Mouse (Mus musculus) left cerebral cortex, adult 2 months (tissue): ENCODE measurements around the gene Tac4. TPM values are rescaled to one million over a fixed set of nuclear protein-coding genes. Genes with fewer than 3 reads are reported as not detected.

Experiments used
- DNase-seq, 2 experiments: peaks; one replicate each; pipeline ENCODE4 v3.0.0; 2021 to 2022; ENCODE audit warnings: low spot score in 2 of 2, mixed read lengths in 1 of 2; ENCODE audit errors: extremely low spot score in 1 of 2
- H3K27ac ChIP-seq: fragments of 200-600 bp; 2 replicates; pipeline ENCODE4 v1.8.1; 2022
- H3K4me3 ChIP-seq: fragments of 200-600 bp; 2 replicates; pipeline ENCODE4 v1.8.1; 2022
- CTCF ChIP-seq: fragments of 200-600 bp; IDR thresholded peaks from 2 replicates; pipeline ENCODE4 v1.8.1; 2022; ENCODE audit warnings: antibody characterized with exemption, mild to moderate bottlenecking, moderate library complexity
- intact Hi-C: fragments of 180-260 bp; cut with DNase I; formaldehyde crosslinking; loops from one replicate; pipeline ENCODE4 v1.15.1; 2025
- long read RNA-seq, 2 experiments: library from polyadenylated mRNA; stranded (forward); transcript quantifications; one replicate each; pipeline ENCODE4 v2.0.0; 2021; ENCODE audit warnings: borderline mapping rate in 2 of 2
- total RNA-seq, 2 experiments: library from RNA; stranded (reverse); gene quantifications; 2 replicates each; pipeline ENCODE4 v1.2.3; 2021

Tac4 gene
- total RNA-seq, result not detected
- long read RNA-seq, experiment 1, result 0 reads
- long read RNA-seq, experiment 2, result 0 reads

- no peak for TF ChIP-seq CTCF
- no peak for DNase-seq
- intact Hi-C loops, result no loop called here
Observed at GRCm38 (mm10) chr11:95261178-95261751, at the start of gene Tac4. Gene Tac4 (plus strand): TSS chr11:95261529.

DNA sequence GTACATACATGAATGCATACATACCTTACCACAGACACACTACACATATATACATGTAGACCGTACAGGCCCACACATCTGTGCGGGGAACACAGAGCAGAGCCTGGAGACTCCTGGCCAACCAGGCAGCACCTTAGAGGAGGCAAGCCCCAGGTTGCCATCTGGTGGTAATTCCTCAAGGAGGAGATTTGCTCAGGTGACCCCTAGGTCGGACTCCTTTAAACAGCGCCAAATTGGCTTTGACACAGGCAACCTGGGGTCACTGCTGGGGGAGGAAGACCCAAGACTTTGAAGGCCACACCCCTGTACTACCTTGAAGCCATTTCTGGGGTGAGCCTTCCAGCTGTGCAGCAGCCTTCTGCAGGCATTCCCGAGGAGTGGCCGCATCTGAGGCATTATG is 47.7 kb upstream of the Tac4 start:
- intact Hi-C loops, result no loop called here
- no peak overlapping the region for H3K27ac ChIP-seq
- TF ChIP-seq CTCF, result no peak
- no peak for DNase-seq
- no peak overlapping the region for H3K4me3 ChIP-seq

More at GRCm38 (mm10) chr11:95261178-95261751, at the start of gene Tac4:
- Histone ChIP-seq H3K4me3 (no peak within 1 kb of the TSS), H3K27ac (no peak within 1 kb of the TSS)

GRCm38 (mm10) chr11:95214305-95214704 is 47.0 kb upstream of the Tac4 start:
- intact Hi-C loops, result no loop called here
- no peak for TF ChIP-seq CTCF
- H3K4me3 ChIP-seq, result no peak overlapping the region
- DNase-seq, result no peak
- no peak overlapping the region for H3K27ac ChIP-seq

- intact Hi-C loops, result no loop called here
- no peak overlapping the region for H3K4me3 ChIP-seq
- no peak overlapping the region for H3K27ac ChIP-seq
- DNase-seq, result no peak
- peak; percentile 4 for TF ChIP-seq CTCF
Observed at GRCm38 (mm10) chr11:95216193-95216592, 45.1 kb upstream of the Tac4 start.

DNA sequence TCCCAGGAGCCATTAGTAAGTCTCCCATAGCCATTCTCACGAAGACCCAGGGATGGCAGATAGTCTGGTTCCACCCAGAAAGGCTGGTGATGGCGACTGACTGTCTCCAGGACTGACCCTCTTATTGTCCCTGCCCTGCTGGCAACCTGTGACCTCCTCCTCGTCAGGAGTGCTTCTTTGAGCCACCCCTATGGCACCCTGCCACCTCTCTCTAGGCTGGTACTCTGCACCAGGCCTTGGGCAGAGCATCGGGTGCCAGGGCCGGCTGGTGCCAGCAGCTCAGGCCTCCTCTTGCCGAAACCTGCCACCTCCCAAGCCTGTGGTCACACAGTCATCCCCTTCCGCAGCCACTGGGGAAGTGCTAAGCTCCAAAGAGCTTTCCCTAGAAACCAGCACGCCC is 42.2 kb upstream of the Tac4 start:
- H3K4me3 ChIP-seq, result no peak overlapping the region
- DNase-seq, result no peak
- intact Hi-C loops, result no loop called here
- no peak overlapping the region for H3K27ac ChIP-seq
- no peak for TF ChIP-seq CTCF

DNA sequence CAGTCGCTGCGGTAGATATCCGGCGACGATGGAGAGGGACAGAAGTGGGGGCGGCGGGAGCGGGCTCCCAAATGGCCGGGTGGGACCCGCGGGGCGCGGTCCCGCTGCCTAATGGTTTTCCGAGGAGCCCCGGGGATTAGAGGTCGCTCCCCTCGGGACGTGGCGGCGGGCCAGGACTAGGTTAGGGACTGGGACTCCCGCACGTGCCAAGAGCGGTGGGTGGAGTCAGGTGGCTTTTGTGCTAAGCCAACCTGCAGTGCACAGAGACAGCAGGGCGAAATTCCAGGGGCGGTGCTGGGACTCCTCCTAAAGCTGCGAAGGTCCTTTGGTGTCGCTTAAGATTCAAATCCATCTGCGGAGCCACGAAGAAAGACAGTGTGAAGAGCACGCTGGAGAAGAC is 37.9 kb upstream of the Tac4 start:
- Histone ChIP-seq H3K4me3 (0 out of 2 replicates have a peak overlapping the region, but pooled peaks have one; percentile 14), H3K27ac (no peak overlapping the region)
- DNase-seq, result no peak
- intact Hi-C loops, result no loop called here
- no peak for TF ChIP-seq CTCF

DNA sequence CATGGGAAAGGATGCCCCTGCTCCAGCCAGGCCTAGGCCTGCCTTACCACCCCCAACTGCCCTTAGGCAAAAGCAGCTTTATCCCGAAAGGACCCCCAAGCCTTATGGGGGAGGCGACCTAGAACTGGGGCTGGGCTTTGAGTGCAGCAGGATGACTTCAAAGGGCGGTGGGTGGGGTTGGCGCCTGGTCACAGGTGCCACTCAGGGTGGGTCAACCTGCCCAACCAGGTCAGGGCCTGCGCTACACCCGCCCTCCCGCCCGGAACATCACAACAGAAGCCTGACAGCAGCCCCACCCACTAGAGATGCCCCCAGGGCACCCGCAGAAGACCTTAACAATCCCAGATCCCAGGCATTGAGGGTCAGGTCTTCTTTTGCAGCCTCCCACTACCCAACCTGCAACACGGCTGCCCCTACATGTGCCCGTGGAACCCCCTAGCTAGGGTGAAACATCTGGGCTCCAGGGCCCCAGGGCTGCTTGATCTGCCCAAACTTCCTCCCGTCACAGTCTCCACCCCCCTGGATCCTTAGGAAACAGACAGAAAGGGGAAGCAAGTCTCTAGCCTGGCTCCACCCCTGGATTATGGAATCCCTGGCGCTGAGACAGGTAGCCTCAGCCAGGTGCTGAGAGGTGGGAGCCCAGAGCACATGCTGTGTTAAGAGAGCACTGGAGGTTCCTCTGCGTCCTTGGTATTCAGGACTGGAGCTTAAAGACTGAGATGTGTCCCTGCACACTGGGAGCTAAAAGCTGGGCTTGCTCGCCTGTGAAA is 37.0 kb upstream of the Tac4 start:
- intact Hi-C loops, result no loop called here
- Histone ChIP-seq H3K4me3 (no peak overlapping the region), H3K27ac (no peak overlapping the region)
- TF ChIP-seq CTCF, result no peak
- no peak for DNase-seq

- H3K27ac ChIP-seq, result no peak overlapping the region
- H3K4me3 ChIP-seq, result no peak overlapping the region
- intact Hi-C loops, result no loop called here
- no peak for TF ChIP-seq CTCF
- no peak for DNase-seq
Observed at GRCm38 (mm10) chr11:95225448-95225847, 35.9 kb upstream of the Tac4 start.

DNA sequence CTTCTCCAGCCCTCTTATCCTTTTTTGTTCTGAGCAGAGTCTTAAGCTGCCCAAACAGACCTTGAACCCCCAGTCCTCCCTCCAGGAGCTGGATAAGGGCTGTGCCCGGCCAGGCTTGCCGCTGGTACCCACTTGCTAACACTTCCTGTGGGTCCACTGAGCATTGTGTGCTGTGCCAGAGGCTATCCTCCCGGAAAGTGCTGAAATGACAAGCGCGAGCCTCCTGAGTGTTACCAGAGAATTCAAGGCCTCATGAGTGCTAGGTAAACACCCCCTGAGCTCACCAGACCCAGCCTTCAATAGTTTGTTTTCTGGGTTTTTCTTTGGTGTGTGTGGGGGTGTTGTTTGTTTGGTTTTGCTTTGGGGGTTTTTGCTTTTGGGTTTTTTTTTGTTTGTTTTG is 33.9 kb upstream of the Tac4 start:
- TF ChIP-seq CTCF, result no peak
- no peak for DNase-seq

DNA sequence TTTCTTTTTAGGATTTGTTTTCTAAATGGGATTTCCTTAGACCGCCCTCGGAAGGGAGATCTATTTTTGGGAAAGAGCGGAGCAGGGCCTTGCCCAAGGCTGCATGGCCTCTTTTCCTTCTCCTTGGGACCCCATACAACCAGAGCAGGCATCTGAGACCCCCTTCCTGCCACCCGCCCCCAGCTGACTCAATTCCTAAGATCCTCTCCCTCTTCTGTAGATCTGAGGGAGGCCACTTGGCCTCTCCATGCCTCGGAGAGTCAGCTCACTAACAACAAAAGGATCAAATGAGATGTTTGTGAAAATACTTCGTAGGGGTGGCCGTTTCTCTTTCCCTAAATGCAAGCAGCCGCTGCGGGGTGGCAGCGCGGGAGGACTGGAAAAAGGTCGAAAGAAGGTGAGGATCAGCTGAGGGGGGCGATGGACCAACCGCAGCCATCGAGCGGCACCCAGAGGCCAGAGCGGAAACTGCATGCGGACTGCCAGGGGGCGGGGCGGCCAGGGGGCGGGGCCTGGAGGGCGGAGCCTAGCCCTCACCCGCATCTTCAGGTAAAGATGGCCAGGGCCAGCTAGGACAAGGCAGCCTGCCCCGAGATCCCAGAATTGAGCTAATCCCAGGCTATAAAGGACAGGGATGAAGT is 29.5 kb upstream of the Tac4 start:
- intact Hi-C loops, result loop anchor here (1.0 kb wide), 1 partner anchor 115 kb away; no protein-coding TSS in a partner anchor
- peak; percentile 65 to 84 for DNase-seq
- no peak overlapping the region; the same call in 1 of the 2 replicates for H3K4me3 ChIP-seq
- no peak overlapping the region for H3K27ac ChIP-seq
- TF ChIP-seq CTCF, result peak; percentile 79

More for the DNA sequence above, 33.9 kb upstream of the Tac4 start:
- H3K27ac ChIP-seq, result no peak overlapping the region
- intact Hi-C loops, result no loop called here
- no peak overlapping the region for H3K4me3 ChIP-seq

- no peak; the same call in 1 of the 2 replicates for TF ChIP-seq CTCF
- intact Hi-C loops, result loop anchor here (1.0 kb wide), 1 partner anchor 115 kb away; no protein-coding TSS in a partner anchor
- no peak overlapping the region for H3K27ac ChIP-seq
- DNase-seq, result no peak
- no peak overlapping the region for H3K4me3 ChIP-seq
Observed at GRCm38 (mm10) chr11:95232329-95232696, 29.0 kb upstream of the Tac4 start.

GRCm38 (mm10) chr11:95238477-95238876 is 22.9 kb upstream of the Tac4 start:
- no peak for TF ChIP-seq CTCF
- Histone ChIP-seq H3K27ac (no peak overlapping the region), H3K4me3 (no peak overlapping the region)
- no peak for DNase-seq
- intact Hi-C loops, result no loop called here
